Mouse (Mus musculus) heart, adult 2 months (tissue): ENCODE measurements at regions not wholly inside any gene's neighbourhood (a gene's known extent, or its start where the extent isn't known, plus 50 kb on each side); places are given as distances from the start of the nearest gene placed in this dataset.
A peak's percentile ranks its signal among the peaks of the same experiment; 100 is the strongest.

Experiments
- DNase-seq, 2 experiments: peaks; one replicate each; pipeline ENCODE4 v3.0.0; 2021
- H3K27ac ChIP-seq: fragments of 200-600 bp; 2 replicates; pipeline ENCODE4 v1.8.1; 2022
- H3K27me3 ChIP-seq: fragments of 200-500 bp; 2 replicates; pipeline ENCODE4 v1.6.1; 2012; ENCODE audit warnings: mild to moderate bottlenecking, low read length, inconsistent platforms, mixed read lengths; ENCODE audit not compliant: control insufficient read depth, insufficient read depth
- H3K36me3 ChIP-seq: fragments of 200-500 bp; 2 replicates; pipeline ENCODE4 v1.6.1; 2012; ENCODE audit warnings: low read length, inconsistent platforms; ENCODE audit not compliant: control insufficient read depth, insufficient read depth
- H3K4me1 ChIP-seq: fragments of 200-500 bp; 2 replicates; pipeline ENCODE4 v1.6.1; 2011; ENCODE audit warnings: low read length; ENCODE audit not compliant: control insufficient read depth, insufficient read depth
- H3K4me3 ChIP-seq: fragments of 200-600 bp; 2 replicates; pipeline ENCODE4 v1.8.1; 2022
- H3K79me2 ChIP-seq: fragments of 200-500 bp; replicated peaks from 2 replicates; pipeline ENCODE4 v1.6.1; 2012; ENCODE audit warnings: mild to moderate bottlenecking, inconsistent platforms, low read length, moderate library complexity, mixed read lengths; ENCODE audit not compliant: control insufficient read depth, insufficient read depth
- H3K9ac ChIP-seq: fragments of 200-500 bp; 2 replicates; pipeline ENCODE4 v1.6.1; 2012; ENCODE audit warnings: low read depth, mild to moderate bottlenecking, control low read depth, inconsistent platforms, low read length, mixed read lengths
- CTCF ChIP-seq: fragments of 200-600 bp; IDR thresholded peaks from 2 replicates; pipeline ENCODE4 v1.8.1; 2022; ENCODE audit warnings: antibody characterized with exemption, mild to moderate bottlenecking, moderate library complexity
- EP300 ChIP-seq: fragments of 200-500 bp; IDR thresholded peaks from 2 replicates; pipeline ENCODE4 v1.6.1; 2011; ENCODE audit warnings: low read depth, low read length, control low read depth; ENCODE audit not compliant: insufficient read depth
- POLR2A ChIP-seq: fragments of 200-500 bp; IDR thresholded peaks from 2 replicates; pipeline ENCODE4 v1.6.1; 2011; ENCODE audit warnings: mild to moderate bottlenecking, low read depth, low read length, control low read depth; ENCODE audit not compliant: insufficient read depth
- WGBS: fragments of 180-500 bp; shearing (Covaris S2); methylation state at CpG from one replicate; pipeline ENCODE4 v1.1.7; 2018; 5-methylcytosine and 5-hydroxymethylcytosine counted together
- intact Hi-C: fragments of 180-260 bp; cut with DNase I; formaldehyde crosslinking; loops from one replicate; pipeline ENCODE4 v1.15.1; 2025

DNA sequence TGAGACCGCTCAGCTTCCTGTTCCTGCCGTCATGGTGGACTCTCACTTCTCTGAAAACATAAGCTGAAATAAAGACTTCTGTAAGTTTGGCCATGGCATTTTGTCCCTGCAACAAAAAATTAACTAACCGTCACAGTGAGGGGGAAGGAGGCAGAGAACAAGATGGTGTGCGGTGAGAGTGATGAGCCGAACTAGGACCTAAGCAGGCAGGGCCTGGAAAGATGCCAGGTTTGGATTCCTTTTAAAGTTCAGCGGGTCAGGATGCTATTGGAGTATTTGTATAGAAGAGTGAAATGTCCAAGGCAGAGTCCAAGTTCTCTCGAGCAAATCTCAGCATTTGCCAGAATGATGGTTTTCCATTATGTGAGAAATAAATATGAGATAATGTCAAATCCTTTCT is 312.3 kb downstream of the Gm49356 start:
- Histone ChIP-seq H3K4me1 (peaks cover 28% of the 10 kb centered on the region), H3K27ac (peak overlapping the region; percentile 80), H3K4me3 (no peak overlapping the region), H3K9ac (no peak overlapping the region), H3K79me2 (no peaks in the 10 kb centered on the region), H3K36me3 (peaks cover 4% of the 10 kb centered on the region), H3K27me3 (no peaks in the 10 kb centered on the region)
- intact Hi-C loops: no loop called here
- DNase-seq: no peak
- 35% methylated on average over 7 of the region's 7 CpGs for WGBS
- TF ChIP-seq CTCF: no peak
- no peak for TF ChIP-seq POLR2A
- no peak for TF ChIP-seq EP300

GRCm38 (mm10) chr15:59201894-59202670 is 313.0 kb downstream of the Gm49356 start:
- 38% methylated on average over 19 of the region's 19 CpGs for WGBS
- Histone ChIP-seq H3K36me3 (peaks cover 4% of the 10 kb centered on the region), H3K4me3 (peak overlapping the region; percentile 36), H3K79me2 (no peaks in the 10 kb centered on the region), H3K27me3 (no peaks in the 10 kb centered on the region), H3K27ac (peak overlapping the region; percentile 80), H3K4me1 (peaks cover 23% of the 10 kb centered on the region), H3K9ac (peak overlapping the region; percentile 41; the same call in 1 of the 2 replicates)
- intact Hi-C loops: loop anchor here (2.0 kb wide), 2 partner anchors 47 to 121 kb away; no protein-coding TSS in a partner anchor
- no peak for TF ChIP-seq CTCF
- TF ChIP-seq EP300: peak; percentile 41; the same call in 1 of the 2 replicates
- TF ChIP-seq POLR2A: peak; percentile 26; the same call in 1 of the 2 replicates
- peak; percentile 57 to 64 for DNase-seq

DNA sequence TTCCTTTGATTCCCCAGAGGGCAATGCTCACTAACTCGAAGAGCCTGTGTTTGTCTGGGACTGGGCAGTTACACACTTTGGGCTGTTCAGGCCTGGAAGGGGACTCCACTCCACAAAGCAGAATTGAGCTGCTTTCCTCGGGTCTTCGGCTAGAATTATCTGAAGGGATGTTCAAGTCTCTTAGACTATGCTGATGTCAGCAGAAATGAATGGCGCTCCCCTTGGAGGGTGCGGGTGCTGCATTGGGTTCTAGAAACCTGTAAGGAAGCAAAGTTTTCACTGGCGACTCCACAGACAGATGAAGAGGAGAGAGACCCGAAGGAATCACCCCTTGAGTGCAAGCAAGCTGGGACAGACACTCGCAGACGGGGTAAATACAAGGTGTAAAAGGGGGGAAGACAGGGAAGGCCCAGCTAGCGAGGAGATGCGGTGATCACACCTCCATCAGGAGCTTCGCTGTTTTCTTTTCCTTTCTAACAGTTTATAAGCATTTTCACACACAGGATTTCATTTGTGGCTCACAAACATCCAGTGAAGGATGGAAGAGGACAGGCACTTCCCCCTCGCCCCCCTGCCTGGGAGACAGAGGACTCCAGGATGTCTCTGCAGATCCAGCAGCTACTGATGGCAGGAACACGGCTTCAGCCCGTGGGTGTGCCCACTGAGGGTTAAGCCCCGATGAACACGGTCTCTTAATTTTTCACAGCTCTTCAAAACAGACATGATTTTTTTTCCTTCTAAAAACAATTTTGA is 314.2 kb downstream of the Gm49356 start:
- no peak overlapping the region for H3K4me3 ChIP-seq
- DNase-seq: no peak
- no peaks in the 10 kb centered on the region for H3K79me2 ChIP-seq
- H3K27me3 ChIP-seq: no peaks in the 10 kb centered on the region
- 67% methylated on average over 17 of the region's 17 CpGs for WGBS
- peaks cover 16% of the 10 kb centered on the region for H3K4me1 ChIP-seq
- H3K9ac ChIP-seq: no peak overlapping the region
- intact Hi-C loops: loop anchor here (2.0 kb wide), 2 partner anchors 46 to 122 kb away; no protein-coding TSS in a partner anchor
- TF ChIP-seq POLR2A (no peak), CTCF (no peak), EP300 (no peak)
- peaks cover 4% of the 10 kb centered on the region for H3K36me3 ChIP-seq
- peak overlapping the region; percentile 80 for H3K27ac ChIP-seq

DNA sequence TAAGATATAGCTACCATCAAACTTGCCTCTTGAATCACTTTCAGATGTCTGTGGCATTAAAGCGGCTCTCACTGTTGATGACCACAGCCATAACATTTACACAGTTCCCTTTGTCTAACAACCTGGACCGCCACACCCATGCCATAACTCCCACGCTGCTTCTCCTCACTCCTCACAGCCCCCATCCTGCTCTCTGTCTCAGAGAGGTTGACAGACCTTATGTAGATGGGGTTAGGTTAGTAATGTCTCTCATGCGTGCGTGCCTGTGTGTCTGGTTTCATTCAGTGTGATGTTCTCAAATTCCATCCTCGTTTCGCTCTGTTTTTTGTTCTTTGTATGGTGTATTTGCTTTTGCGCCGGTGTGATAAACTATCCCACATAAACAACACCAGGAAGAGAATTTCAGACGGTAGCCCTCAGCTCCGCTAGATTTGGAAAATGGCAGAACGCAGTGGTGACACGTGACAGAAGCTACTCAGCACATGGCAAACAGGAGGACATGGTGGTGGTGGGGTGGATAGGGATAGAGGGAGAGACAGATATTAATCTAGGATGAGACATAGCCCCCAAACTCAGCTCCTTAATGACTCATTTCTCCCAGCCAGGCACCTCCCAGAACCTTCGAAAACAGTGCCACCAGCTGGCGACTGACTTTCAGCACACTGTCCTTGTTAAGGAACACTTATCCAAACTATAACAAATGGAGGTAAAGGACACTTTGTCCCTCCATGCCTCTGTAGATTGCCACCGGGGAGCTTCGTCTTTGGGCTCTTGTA is 314.9 kb downstream of the Gm49356 start:
- H3K27me3 ChIP-seq: no peaks in the 10 kb centered on the region
- H3K4me3 ChIP-seq: no peak overlapping the region
- H3K79me2 ChIP-seq: no peaks in the 10 kb centered on the region
- peaks cover 14% of the 10 kb centered on the region for H3K4me1 ChIP-seq
- no peaks in the 10 kb centered on the region for H3K36me3 ChIP-seq
- TF ChIP-seq CTCF (peak; percentile 70), EP300 (peak; percentile 43; the same call in 1 of the 2 replicates), POLR2A (no peak)
- H3K9ac ChIP-seq: no peak overlapping the region
- WGBS: 51% methylated on average over 17 of the region's 17 CpGs
- intact Hi-C loops: loop anchor here (1.0 to 2.0 kb wide), 4 partner anchors 45 to 230 kb away; no protein-coding TSS in a partner anchor
- H3K27ac ChIP-seq: peak overlapping the region; percentile 80
- DNase-seq: peak; percentile 51 to 64

- H3K36me3 ChIP-seq: no peaks in the 10 kb centered on the region
- no peak for DNase-seq
- TF ChIP-seq POLR2A (no peak), EP300 (no peak), CTCF (no peak)
- H3K27ac ChIP-seq: peak overlapping the region; percentile 75
- intact Hi-C loops: loop anchor here (2.0 to 5.0 kb wide), 2 partner anchors 87 to 150 kb away; no protein-coding TSS in a partner anchor
- no peaks in the 10 kb centered on the region for H3K27me3 ChIP-seq
- 52% methylated on average over 3 of the region's 3 CpGs for WGBS
- peaks cover 14% of the 10 kb centered on the region for H3K4me1 ChIP-seq
- no peaks in the 10 kb centered on the region for H3K79me2 ChIP-seq
- no peak overlapping the region for H3K4me3 ChIP-seq
- no peak overlapping the region for H3K9ac ChIP-seq
Observed at GRCm38 (mm10) chr15:59205091-59205490, 316.0 kb downstream of the Gm49356 start.
